Mouse (Mus musculus) liver, postnatal 0 days (tissue): ENCODE data around the gene Catsper3. TPM values are rescaled to one million over a fixed set of nuclear protein-coding genes. Genes with fewer than 3 reads are reported as not detected.

Experiments
- ATAC-seq: fragments of 200-750 bp; cut with Nextera tagmentation; 2 replicates; pipeline ENCODE4 v1.8.0; 2017; ENCODE audit warnings: mild to moderate bottlenecking, moderate library complexity
- DNase-seq: peaks from one replicate; pipeline ENCODE4 v3.0.0-alpha.2; 2016
- H3K27ac ChIP-seq: fragments of 300-500 bp; sonication (generic); 2 replicates; pipeline ENCODE4 v1.5.1; 2014; ENCODE audit warnings: antibody characterized with exemption, moderate library complexity, mild to moderate bottlenecking, low read depth
- H3K27me3 ChIP-seq: fragments of 300-500 bp; sonication (generic); 2 replicates; pipeline ENCODE4 v1.6.1; 2014; ENCODE audit warnings: low read length, control low read depth, mixed read lengths; ENCODE audit not compliant: insufficient read depth
- H3K36me3 ChIP-seq: fragments of 300-500 bp; sonication (generic); replicated peaks from 2 replicates; pipeline ENCODE4 v1.6.1; 2014; ENCODE audit warnings: mild to moderate bottlenecking, control low read depth, low read length, moderate library complexity, mixed read lengths; ENCODE audit not compliant: insufficient read depth
- H3K4me1 ChIP-seq: fragments of 300-500 bp; sonication (generic); 2 replicates; pipeline ENCODE4 v1.6.1; 2014; ENCODE audit warnings: antibody characterized with exemption, mild to moderate bottlenecking, control low read depth; ENCODE audit not compliant: insufficient read depth
- H3K4me2 ChIP-seq: fragments of 300-500 bp; sonication (generic); 2 replicates; pipeline ENCODE4 v1.6.1; 2014; ENCODE audit warnings: low read depth, mild to moderate bottlenecking, low read length, moderate library complexity, mixed read lengths
- H3K4me3 ChIP-seq: fragments of 300-500 bp; sonication (generic); 2 replicates; pipeline ENCODE4 v1.5.1; 2014; ENCODE audit warnings: low read depth, low read length
- H3K9ac ChIP-seq: fragments of 300-500 bp; sonication (generic); replicated peaks from 2 replicates; pipeline ENCODE4 v1.6.1; 2014; ENCODE audit warnings: mild to moderate bottlenecking, moderate library complexity
- H3K9me3 ChIP-seq: fragments of 300-500 bp; sonication (generic); 2 replicates; pipeline ENCODE4 v1.6.1; 2016; ENCODE audit warnings: mild to moderate bottlenecking, control low read depth, low read length, mixed read lengths
- CTCF ChIP-seq: sonication (generic); IDR thresholded peaks from 2 replicates; pipeline ENCODE4 v1.5.1; 2016; ENCODE audit warnings: antibody characterized with exemption, low read depth
- EP300 ChIP-seq: IDR thresholded peaks from 2 replicates; pipeline ENCODE4 v1.6.1; 2016; ENCODE audit warnings: antibody characterized with exemption, low read depth, mild to moderate bottlenecking
- WGBS: fragments of 180-500 bp; shearing (Covaris S2); extraction: QIAGEN DNeasy Blood & Tissue Kit; methylation state at CpG from one replicate; pipeline ENCODE4 v1.1.7; 2014; ENCODE audit not compliant: insufficient replicate concordance; 5-methylcytosine and 5-hydroxymethylcytosine counted together
- polyA plus RNA-seq: library from polyadenylated mRNA; unstranded; fragments of >200 nt; fragmentation: Nextera tagmentation; extraction: Ambion mirVana; gene quantifications from 2 replicates; pipeline ENCODE4 v1.2.1, GENCODE M21; 2015

Gene Catsper3
- polyA plus RNA-seq, 1 experiment from 2014 or later: 0.13 TPM

DNA sequence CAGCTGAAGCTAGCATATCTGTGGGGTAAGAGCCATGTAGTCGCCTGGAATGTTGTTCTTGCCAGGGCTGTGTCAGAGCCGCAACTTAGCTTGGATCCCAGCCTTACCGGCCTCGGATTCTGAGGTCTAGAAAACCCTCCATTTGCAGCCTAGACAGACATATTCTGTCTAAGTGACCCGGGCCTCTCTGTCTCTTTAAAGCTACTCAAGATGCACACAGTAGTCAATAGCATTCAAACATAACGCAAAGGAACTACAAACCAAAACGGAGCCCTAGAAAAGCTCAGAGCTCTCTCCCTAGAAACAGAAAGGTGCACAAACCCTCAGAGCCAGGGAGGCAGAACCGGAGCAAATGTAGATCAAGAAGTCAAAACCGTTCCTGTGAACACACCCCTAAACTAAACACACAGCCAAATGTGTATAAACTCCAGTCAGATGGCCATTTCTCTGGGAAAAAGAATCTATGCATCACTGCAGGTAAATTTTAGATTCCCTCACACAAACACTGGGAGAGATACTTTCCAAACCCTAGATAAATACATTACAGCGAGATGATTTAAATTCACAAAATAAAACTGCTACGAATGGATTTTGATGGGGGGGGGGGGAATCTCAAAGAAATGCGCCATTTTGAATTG, 44.8 kb downstream of the Catsper3 start:
- Histone ChIP-seq H3K4me2 (no peak overlapping the region), H3K27ac (no peak overlapping the region), H3K4me3 (no peak overlapping the region), H3K36me3 (no peaks in the 10 kb centered on the region), H3K9ac (no peak overlapping the region), H3K4me1 (peaks cover 6% of the 10 kb centered on the region), H3K27me3 (peaks cover 98% of the 10 kb centered on the region), H3K9me3 (no peaks in the 10 kb centered on the region)
- ATAC-seq (no peak), DNase-seq (no peak)
- WGBS: 6% methylated on average over 12 of the region's 12 CpGs
- TF ChIP-seq EP300 (no peak), CTCF (no peak)

DNA sequence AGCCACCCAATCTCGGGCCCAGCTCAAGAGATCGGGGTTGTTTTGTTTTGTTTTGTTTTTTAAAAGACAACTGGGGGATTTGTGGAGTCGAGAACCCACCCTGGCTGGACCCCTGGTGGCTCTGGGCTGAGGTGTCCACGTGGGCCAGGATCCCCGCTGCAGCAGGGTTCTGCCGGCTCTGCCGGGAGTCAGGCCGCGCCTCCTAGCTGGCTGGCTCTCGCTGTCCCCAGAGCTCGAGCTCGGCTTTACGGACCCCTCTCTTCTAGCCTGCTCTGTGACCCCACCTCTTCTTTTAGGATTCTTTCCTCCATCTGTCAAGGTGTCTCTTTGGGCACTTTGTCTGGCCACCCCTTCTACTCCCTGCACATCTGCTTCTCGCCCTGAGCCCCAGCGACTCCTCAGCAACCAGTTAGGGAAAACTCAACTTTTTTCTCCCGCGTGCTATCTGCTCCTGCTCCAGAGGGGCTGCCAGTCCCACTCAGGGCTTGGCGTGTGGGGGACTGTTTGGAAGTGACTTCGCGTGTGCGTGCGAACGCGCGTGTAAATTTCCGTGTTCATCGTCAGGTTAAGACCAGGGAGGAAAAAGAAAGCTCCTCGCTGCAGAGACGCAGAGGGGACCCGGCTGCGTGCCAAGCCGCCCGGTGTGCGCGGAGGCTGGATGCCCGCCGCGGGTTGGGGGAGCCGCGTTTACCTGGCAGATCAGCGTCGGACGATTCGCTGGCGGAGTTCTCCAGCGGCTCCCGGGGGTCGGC, 45.9 kb downstream of the Catsper3 start:
- Histone ChIP-seq H3K27ac (no peak overlapping the region), H3K36me3 (no peaks in the 10 kb centered on the region), H3K9me3 (no peaks in the 10 kb centered on the region), H3K4me2 (peak overlapping the region; percentile 35; the same call in 1 of the 2 replicates), H3K4me3 (peak overlapping the region; percentile 19; the same call in 1 of the 2 replicates), H3K27me3 (peaks cover 98% of the 10 kb centered on the region), H3K4me1 (peaks cover 6% of the 10 kb centered on the region), H3K9ac (no peak overlapping the region)
- WGBS: 2% methylated on average over 48 of the region's 48 CpGs
- ATAC-seq: no peak
- DNase-seq: peak; percentile 23
- TF ChIP-seq EP300 (no peak), CTCF (no peak)

DNA sequence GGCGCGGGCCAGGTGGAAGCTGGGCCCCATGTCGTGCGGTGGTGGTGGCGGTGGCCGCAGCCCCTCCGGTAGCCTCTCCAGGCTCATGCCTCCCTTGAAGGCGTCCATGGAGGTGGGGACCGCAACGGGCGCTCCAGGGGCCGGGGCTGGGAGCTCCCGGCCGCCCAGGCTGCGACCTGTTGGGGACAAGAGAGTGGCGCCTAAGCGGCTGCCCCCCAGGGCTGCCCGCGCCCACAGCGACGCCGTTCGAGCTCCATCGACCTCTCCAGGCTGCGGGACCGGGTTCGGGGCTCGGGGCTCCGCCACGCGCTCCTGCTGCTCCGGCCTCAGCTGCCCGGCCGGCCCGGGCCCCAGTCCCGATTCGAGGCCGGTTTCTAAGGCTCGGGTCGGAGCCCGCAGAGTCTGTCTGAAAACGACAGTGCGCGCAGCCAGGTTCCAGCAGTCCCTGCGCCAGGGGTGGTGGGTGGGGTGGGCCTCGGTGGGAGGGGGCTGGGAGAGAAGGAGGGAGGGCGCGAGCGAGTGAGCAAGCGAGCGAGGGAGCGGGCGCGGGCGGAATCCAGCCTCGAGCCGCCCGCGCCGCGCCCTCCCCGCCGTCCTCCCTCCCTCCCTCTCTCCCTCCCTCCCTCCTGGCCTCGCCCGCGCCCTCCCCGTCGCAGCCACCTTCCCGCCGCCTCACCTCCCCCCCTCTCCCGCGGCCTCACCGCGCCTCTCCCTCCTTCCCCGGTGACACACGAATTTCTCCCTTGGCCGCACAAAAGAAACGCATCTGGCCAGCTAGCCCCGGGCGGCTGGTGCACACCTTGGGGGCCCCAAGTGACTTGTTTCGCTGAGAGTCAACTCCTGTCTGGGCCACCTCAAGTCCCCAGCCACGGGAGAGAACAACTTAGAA, 46.7 kb downstream of the Catsper3 start:
- no peak for TF ChIP-seq CTCF
- no peak for TF ChIP-seq EP300
- ATAC-seq (no peak), DNase-seq (no peak)
- 1% methylated on average over 64 of the region's 82 CpGs for WGBS
- H3K27ac ChIP-seq: no peak overlapping the region
- H3K9ac ChIP-seq: no peak overlapping the region
- H3K36me3 ChIP-seq: no peaks in the 10 kb centered on the region
- peak overlapping the region; percentile 35; the same call in 1 of the 2 replicates for H3K4me2 ChIP-seq
- peaks cover 98% of the 10 kb centered on the region for H3K27me3 ChIP-seq
- H3K4me3 ChIP-seq: peak overlapping the region; percentile 19; the same call in 1 of the 2 replicates
- H3K4me1 ChIP-seq: peaks cover 6% of the 10 kb centered on the region
- H3K9me3 ChIP-seq: no peaks in the 10 kb centered on the region

DNA sequence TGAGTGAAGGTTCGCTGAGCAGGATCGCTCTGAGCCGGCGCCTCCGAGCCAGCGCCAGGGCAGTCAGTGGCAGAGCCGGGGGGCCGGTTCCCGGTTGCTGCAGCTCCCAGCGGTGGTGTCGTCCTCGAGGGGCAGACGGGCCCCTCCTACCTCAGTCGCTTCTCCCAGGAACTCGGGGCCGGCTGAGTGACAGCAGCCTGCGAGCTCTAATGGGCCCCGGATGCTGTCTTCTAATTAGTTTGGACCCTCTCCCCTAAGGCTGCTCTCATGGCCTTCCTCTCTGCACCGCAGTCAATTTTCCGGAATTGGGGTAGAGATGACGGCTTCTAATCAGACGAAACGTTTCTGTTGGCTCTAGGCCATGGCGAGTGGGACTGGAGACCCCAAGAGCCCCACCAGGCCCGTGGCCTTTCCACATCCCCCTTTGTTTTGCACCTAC, 47.4 kb downstream of the Catsper3 start:
- no peak overlapping the region for H3K4me2 ChIP-seq

DNA sequence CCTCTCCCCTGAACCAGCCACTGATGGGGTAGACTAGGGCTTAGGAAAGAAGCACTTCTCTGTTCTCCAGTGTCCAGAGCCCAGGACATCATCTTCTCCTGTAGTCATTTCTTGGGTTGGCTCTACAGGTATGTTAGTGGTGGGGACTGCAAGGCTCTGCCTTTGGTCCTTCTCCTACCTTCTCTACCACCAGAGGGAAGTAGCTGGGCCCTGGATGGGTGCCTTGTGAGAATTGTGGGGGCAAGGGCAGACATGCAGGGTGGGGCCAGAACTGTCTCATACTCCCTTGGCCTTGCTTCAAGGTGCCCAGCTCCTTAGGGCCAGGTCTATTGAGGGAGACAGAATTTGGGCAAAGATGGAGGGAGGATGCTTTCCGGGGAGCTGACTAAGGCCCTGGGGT, 48.2 kb downstream of the Catsper3 start:
- Histone ChIP-seq H3K27me3 (peaks cover 100% of the 10 kb centered on the region), H3K27ac (no peak overlapping the region), H3K36me3 (no peaks in the 10 kb centered on the region), H3K4me2 (no peak overlapping the region), H3K4me3 (no peak overlapping the region), H3K9ac (no peak overlapping the region), H3K9me3 (no peaks in the 10 kb centered on the region), H3K4me1 (peaks cover 6% of the 10 kb centered on the region)
- TF ChIP-seq EP300 (no peak), CTCF (no peak)
- DNase-seq: no peak
- WGBS: 36% methylated on average over 1 of the region's 1 CpGs
- ATAC-seq: no peak

More for the DNA sequence above, 47.4 kb downstream of the Catsper3 start:
- Histone ChIP-seq H3K36me3 (no peaks in the 10 kb centered on the region), H3K4me1 (peaks cover 6% of the 10 kb centered on the region), H3K27me3 (peaks cover 98% of the 10 kb centered on the region), H3K4me3 (no peak overlapping the region), H3K9ac (no peak overlapping the region), H3K27ac (no peak overlapping the region), H3K9me3 (no peaks in the 10 kb centered on the region)
- WGBS: 4% methylated on average over 25 of the region's 25 CpGs
- DNase-seq (no peak), ATAC-seq (no peak)
- TF ChIP-seq CTCF (no peak), EP300 (no peak)

DNA sequence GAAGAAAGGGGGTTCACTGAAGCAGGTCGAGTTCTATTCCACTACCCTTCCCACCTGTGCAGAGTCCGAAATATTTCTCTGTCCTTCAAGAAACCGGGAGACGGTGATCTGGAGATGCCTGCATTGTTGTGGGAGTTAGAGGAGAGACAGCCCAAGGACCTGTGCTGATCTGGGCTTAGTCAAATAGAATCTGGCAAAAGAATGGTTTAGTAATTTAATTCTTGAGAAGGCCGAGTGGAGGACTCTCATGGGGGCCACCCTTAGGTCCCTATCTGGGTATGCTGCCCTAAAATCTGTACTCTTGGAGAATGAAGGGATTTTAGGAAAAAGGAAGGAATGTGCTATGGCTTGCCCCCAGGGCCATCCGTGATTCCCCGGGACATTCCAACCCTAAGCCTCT, 49.6 kb downstream of the Catsper3 start:
- no peak for DNase-seq
- no peaks in the 10 kb centered on the region for H3K36me3 ChIP-seq
- TF ChIP-seq CTCF (no peak), EP300 (no peak)
- no peak overlapping the region for H3K27ac ChIP-seq
- no peak overlapping the region for H3K4me3 ChIP-seq
- ATAC-seq: no peak
- 8% methylated on average over 7 of the region's 7 CpGs for WGBS
- no peak overlapping the region for H3K9ac ChIP-seq
- no peak overlapping the region for H3K4me2 ChIP-seq
- H3K9me3 ChIP-seq: no peaks in the 10 kb centered on the region
- peaks cover 3% of the 10 kb centered on the region for H3K4me1 ChIP-seq
- H3K27me3 ChIP-seq: peaks cover 99% of the 10 kb centered on the region
